ENCODE assay signal across 17 mouse cellular contexts in the genomic region with DNA sequence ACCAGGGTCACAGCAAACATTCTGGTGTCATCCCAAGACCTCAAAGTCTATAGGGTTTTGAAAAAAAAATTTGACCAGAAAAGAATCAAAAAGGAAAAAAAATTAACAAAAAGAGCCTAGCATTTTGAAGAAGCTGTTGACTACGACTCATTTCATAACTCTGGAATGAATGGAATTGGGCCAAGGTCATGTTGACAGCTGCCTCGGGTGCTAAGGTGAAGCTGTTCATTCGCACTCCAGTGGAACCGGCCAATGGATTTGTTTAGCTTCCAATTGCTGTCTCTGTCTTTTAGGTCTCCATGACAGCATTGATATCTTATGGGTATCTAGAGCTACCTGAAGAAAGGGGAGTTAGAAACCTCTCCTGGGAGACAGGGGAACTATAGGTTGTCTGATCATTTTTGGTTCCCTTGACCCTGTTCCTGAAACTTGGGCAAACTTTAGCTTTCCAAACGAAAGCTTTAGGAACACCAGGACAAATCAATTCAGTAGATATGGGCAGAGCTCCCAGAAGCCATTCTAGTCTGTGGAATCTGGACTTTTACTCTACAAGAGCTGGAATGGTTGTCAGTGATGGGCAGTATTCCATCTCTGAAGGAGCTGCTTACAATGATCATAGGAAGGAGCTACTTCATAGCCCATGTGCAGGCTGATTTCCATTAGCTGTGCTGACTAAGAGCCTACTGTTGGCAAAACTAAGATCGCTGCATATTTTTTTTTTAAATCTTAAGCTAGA.
DNase-seq lines count a peak whose midpoint lies in the region; ATAC-seq and TF ChIP-seq lines count a peak whose summit lies in the region.
"Had no signal": no experiment of that assay in that cellular context is flagged by ENCODE, and none has a peak within 500 bp of the region (broad histone marks: within the 10 kb centered on the region; RNA-seq: fewer than 3 reads in every experiment).

No protein-coding gene starts in this region.

- intact Hi-C loops in heart, postnatal 10 days (cut with DNase I) = no loop called here

- H3K27ac ChIP-seq in heart, embryonic 12.5 days (ENCODE audit: poor library complexity, severe bottlenecking) = no peak overlapping the region
- no peak overlapping the region for H3K27ac ChIP-seq in midbrain, embryonic 13.5 days
- H3K27ac ChIP-seq: embryonic facial prominence, embryonic 12.5 days; gastrocnemius, adult 2 months; heart, adult 2 months; hindbrain, embryonic 15.5 days; kidney, postnatal 0 days had no signal

- H3K9me3 ChIP-seq in heart, embryonic 12.5 days (replicated peaks) = no peaks in the 10 kb centered on the region
- H3K9me3 ChIP-seq in midbrain, embryonic 13.5 days = no peaks in the 10 kb centered on the region
- H3K9me3 ChIP-seq: embryonic facial prominence, embryonic 12.5 days; hindbrain, embryonic 15.5 days had no signal

- ATAC-seq in heart, embryonic 12.5 days (ENCODE audit: insufficient number of reproducible peaks, low FRiP score) = no peak
- no peak for ATAC-seq in midbrain, embryonic 13.5 days
- ATAC-seq: forebrain, postnatal 0 days had no signal

- no peaks in the 10 kb centered on the region for H3K36me3 ChIP-seq in heart, embryonic 12.5 days
- H3K36me3 ChIP-seq in midbrain, embryonic 13.5 days = no peaks in the 10 kb centered on the region
- H3K36me3 ChIP-seq: embryonic facial prominence, embryonic 12.5 days; hindbrain, embryonic 15.5 days had no signal

- TF ChIP-seq POLR2A in lung, adult 2 months (IDR thresholded peaks at IDR 0.05; ENCODE audit: borderline replicate concordance, extremely low read depth, low read depth, low read length) = no peak

- TF ChIP-seq CTCF in lung, adult 2 months (IDR thresholded peaks at IDR 0.05; ENCODE audit: insufficient read depth, low read length) = no peak

- no peak overlapping the region for H3K9ac ChIP-seq in heart, embryonic 12.5 days
- no peak overlapping the region for H3K9ac ChIP-seq in midbrain, embryonic 13.5 days (replicated peaks)
- H3K9ac ChIP-seq: embryonic facial prominence, embryonic 12.5 days; forebrain, postnatal 0 days; hindbrain, embryonic 15.5 days had no signal

- H3K27me3 ChIP-seq in heart, embryonic 12.5 days (replicated peaks) = no peaks in the 10 kb centered on the region
- no peaks in the 10 kb centered on the region for H3K27me3 ChIP-seq in midbrain, embryonic 13.5 days
- H3K27me3 ChIP-seq: embryonic facial prominence, embryonic 12.5 days had no signal

- no peak overlapping the region for H3K4me3 ChIP-seq in heart, embryonic 12.5 days
- H3K4me3 ChIP-seq in lung, adult 2 months (replicated peaks; ENCODE audit: extremely low read depth, low read depth, low read length) = no peak overlapping the region
- H3K4me3 ChIP-seq in midbrain, embryonic 13.5 days (replicated peaks) = no peak overlapping the region
- H3K4me3 ChIP-seq: embryonic facial prominence, embryonic 12.5 days; gastrocnemius, adult 2 months; heart, adult 2 months; hindbrain, embryonic 15.5 days had no signal

- DNase-seq in heart, postnatal 10 days = peak; percentile 52 to 53
- DNase-seq in lung, adult 18-20 months = peak; percentile 15 to 46
- no peak for DNase-seq in lung, postnatal 4 days
- DNase-seq in lung, adult 2 months = peak; percentile 9
- no peak for DNase-seq in spleen, adult 18-20 months
- DNase-seq: cerebellum, adult 18-20 months; forebrain, postnatal 0 days; gastrocnemius, adult 2 months; right cerebral cortex, postnatal 25 days; thymus, postnatal 36 days had no signal

- 0 out of 2 replicates have a peak, but pooled peaks cover 2% of the 10 kb centered on the region for H3K4me1 ChIP-seq in heart, embryonic 12.5 days (replicated peaks)
- H3K4me1 ChIP-seq in lung, adult 2 months (ENCODE audit: control insufficient read depth, insufficient read depth, low read length) = no peaks in the 10 kb centered on the region
- no peaks in the 10 kb centered on the region for H3K4me1 ChIP-seq in midbrain, embryonic 13.5 days (replicated peaks)
- H3K4me1 ChIP-seq: hindbrain, embryonic 15.5 days had no signal

- H3K4me2 ChIP-seq in heart, embryonic 12.5 days = no peak overlapping the region
- no peak overlapping the region for H3K4me2 ChIP-seq in midbrain, embryonic 13.5 days (replicated peaks)
- H3K4me2 ChIP-seq: embryonic facial prominence, embryonic 12.5 days; hindbrain, embryonic 15.5 days; midbrain, embryonic 11.5 days had no signal

- 64% methylated on average over 6 of the region's 6 CpGs for WGBS in heart, embryonic 12.5 days
- 52% methylated on average over 6 of the region's 6 CpGs for WGBS in lung, adult 2 months
- WGBS in midbrain, embryonic 13.5 days = 88% methylated on average over 6 of the region's 6 CpGs

Comparison
In these comparisons a context has a peak if more than half of its experiments do, and no peak if none do; other contexts are left out.
1. DNase-seq: peak in heart, postnatal 10 days (2 of 2), lung, adult 18-20 months (2 of 2) and lung, adult 2 months (single experiment); none in lung, postnatal 4 days (0 of 2) and spleen, adult 18-20 months (0 of 2).